Mouse (Mus musculus) intestine, embryonic 15.5 days (tissue): ENCODE results near the gene Vps9d1. TPM values are rescaled to one million over a fixed set of nuclear protein-coding genes. Genes with fewer than 3 reads are reported as not detected.
"Not testable (repeated sequence)": the region's sequence is repeated elsewhere in the genome, so short reads cannot be mapped to it uniquely, and the experiment has no call there.

Experiments used
- ATAC-seq: fragments of 200-750 bp; cut with Nextera tagmentation; 2 replicates; pipeline ENCODE4 v1.8.0; 2017; ENCODE audit warnings: moderate TSS enrichment, moderate library complexity
- H3K27ac ChIP-seq: fragments of 300-500 bp; sonication (generic); 2 replicates; pipeline ENCODE4 v1.5.1; 2015; ENCODE audit warnings: mild to moderate bottlenecking, inconsistent platforms
- H3K27me3 ChIP-seq: fragments of 300-500 bp; sonication (generic); replicated peaks from 2 replicates; pipeline ENCODE4 v1.6.1; 2015; ENCODE audit warnings: inconsistent platforms
- H3K36me3 ChIP-seq: fragments of 300-500 bp; sonication (generic); 2 replicates; pipeline ENCODE4 v1.6.1; 2015; ENCODE audit warnings: inconsistent platforms
- H3K4me1 ChIP-seq: fragments of 300-500 bp; sonication (generic); replicated peaks from 2 replicates; pipeline ENCODE4 v1.6.1; 2015; ENCODE audit warnings: inconsistent platforms
- H3K4me2 ChIP-seq: fragments of 300-500 bp; sonication (generic); replicated peaks from 2 replicates; pipeline ENCODE4 v1.6.1; 2015; ENCODE audit warnings: mild to moderate bottlenecking, inconsistent platforms
- H3K4me3 ChIP-seq: fragments of 300-500 bp; sonication (generic); replicated peaks from 2 replicates; pipeline ENCODE4 v1.5.1; 2015; ENCODE audit warnings: inconsistent platforms
- H3K9ac ChIP-seq: fragments of 300-500 bp; sonication (generic); 2 replicates; pipeline ENCODE4 v1.6.1; 2015; ENCODE audit warnings: inconsistent platforms
- H3K9me3 ChIP-seq: fragments of 300-500 bp; sonication (generic); 2 replicates; pipeline ENCODE4 v1.6.1; 2016; ENCODE audit warnings: inconsistent platforms
- WGBS: fragments of 180-500 bp; shearing (Covaris S2); methylation state at CpG from one replicate; pipeline ENCODE4 v1.1.7; 2015; 5-methylcytosine and 5-hydroxymethylcytosine counted together
- polyA plus RNA-seq: library from polyadenylated mRNA; unstranded; fragments of >200 nt; fragmentation: Nextera tagmentation; extraction: Ambion mirVana; gene quantifications from 2 replicates; pipeline ENCODE4 v1.2.1, GENCODE M21; 2015

The Vps9d1 gene
- polyA plus RNA-seq, 1 experiment from 2014 or later: 15.3 TPM

- H3K4me3 ChIP-seq: no peak overlapping the region
- no peaks in the 10 kb centered on the region for H3K4me1 ChIP-seq
- H3K36me3 ChIP-seq: no peaks in the 10 kb centered on the region
- H3K9ac ChIP-seq: no peak overlapping the region
- no peaks in the 10 kb centered on the region for H3K9me3 ChIP-seq
- no peaks in the 10 kb centered on the region for H3K27me3 ChIP-seq
- no peak for ATAC-seq
- 92% methylated on average over 4 of the region's 4 CpGs for WGBS
- H3K27ac ChIP-seq: no peak overlapping the region
- H3K4me2 ChIP-seq: no peak overlapping the region
Observed at GRCm38 (mm10) chr8:123279828-123280227, 25.7 kb upstream of the Vps9d1 start.

- no peak overlapping the region for H3K27ac ChIP-seq
- no peaks in the 10 kb centered on the region for H3K27me3 ChIP-seq
- H3K9me3 ChIP-seq: no peaks in the 10 kb centered on the region
- no peak overlapping the region for H3K9ac ChIP-seq
- ATAC-seq: no peak
- no peaks in the 10 kb centered on the region for H3K36me3 ChIP-seq
- H3K4me3 ChIP-seq: no peak overlapping the region
- no peaks in the 10 kb centered on the region for H3K4me1 ChIP-seq
- 56% methylated on average over 7 of the region's 7 CpGs for WGBS
- H3K4me2 ChIP-seq: no peak overlapping the region
Observed at GRCm38 (mm10) chr8:123278445-123278844, 24.3 kb upstream of the Vps9d1 start.

- peaks cover 3% of the 10 kb centered on the region; the same call in 1 of the 2 replicates for H3K36me3 ChIP-seq
- no peaks in the 10 kb centered on the region for H3K4me1 ChIP-seq
- H3K4me3 ChIP-seq: no peak overlapping the region
- no peak for ATAC-seq
- no peak overlapping the region for H3K4me2 ChIP-seq
- H3K9ac ChIP-seq: no peak overlapping the region
- no peaks in the 10 kb centered on the region for H3K9me3 ChIP-seq
- H3K27me3 ChIP-seq: no peaks in the 10 kb centered on the region
- H3K27ac ChIP-seq: no peak overlapping the region
- 94% methylated on average over 12 of the region's 12 CpGs for WGBS
Observed at GRCm38 (mm10) chr8:123275096-123275495, 20.9 kb upstream of the Vps9d1 start.

- H3K27ac ChIP-seq: no peak overlapping the region
- no peak overlapping the region for H3K4me2 ChIP-seq
- no peaks in the 10 kb centered on the region for H3K27me3 ChIP-seq
- no peak overlapping the region for H3K4me3 ChIP-seq
- peaks cover 3% of the 10 kb centered on the region; the same call in 1 of the 2 replicates for H3K36me3 ChIP-seq
- H3K4me1 ChIP-seq: no peaks in the 10 kb centered on the region
- H3K9ac ChIP-seq: no peak overlapping the region
- 85% methylated on average over 5 of the region's 5 CpGs for WGBS
- no peaks in the 10 kb centered on the region for H3K9me3 ChIP-seq
- ATAC-seq: no peak
Observed at GRCm38 (mm10) chr8:123274447-123274846, 20.3 kb upstream of the Vps9d1 start.

GRCm38 (mm10) chr8:123271901-123272300 is 17.8 kb upstream of the Vps9d1 start:
- H3K4me3 ChIP-seq: no peak overlapping the region
- H3K36me3 ChIP-seq: peaks cover 24% of the 10 kb centered on the region
- H3K27me3 ChIP-seq: no peaks in the 10 kb centered on the region
- 0 out of 2 replicates have a peak, but pooled peaks have one; percentile 36 for ATAC-seq
- H3K4me1 ChIP-seq: no peaks in the 10 kb centered on the region
- 57% methylated on average over 4 of the region's 4 CpGs for WGBS
- no peak overlapping the region for H3K27ac ChIP-seq
- no peaks in the 10 kb centered on the region for H3K9me3 ChIP-seq
- no peak overlapping the region for H3K4me2 ChIP-seq
- H3K9ac ChIP-seq: no peak overlapping the region

- no peak for ATAC-seq
- Histone ChIP-seq H3K4me3 (no peak overlapping the region), H3K4me1 (no peaks in the 10 kb centered on the region), H3K9ac (no peak overlapping the region), H3K4me2 (no peak overlapping the region), H3K36me3 (peaks cover 31% of the 10 kb centered on the region), H3K27me3 (no peaks in the 10 kb centered on the region), H3K27ac (no peak overlapping the region), H3K9me3 (no peaks in the 10 kb centered on the region)
- 86% methylated on average over 10 of the region's 10 CpGs for WGBS
Observed at GRCm38 (mm10) chr8:123271147-123271546, 17.0 kb upstream of the Vps9d1 start.

- H3K9ac ChIP-seq: no peak overlapping the region
- H3K4me3 ChIP-seq: no peak overlapping the region
- H3K27ac ChIP-seq: no peak overlapping the region
- no peak overlapping the region for H3K4me2 ChIP-seq
- 67% methylated on average over 14 of the region's 14 CpGs for WGBS
- H3K4me1 ChIP-seq: no peaks in the 10 kb centered on the region
- H3K27me3 ChIP-seq: no peaks in the 10 kb centered on the region
- no peaks in the 10 kb centered on the region for H3K9me3 ChIP-seq
- no peak for ATAC-seq
- peaks cover 40% of the 10 kb centered on the region for H3K36me3 ChIP-seq
Observed at GRCm38 (mm10) chr8:123267926-123268656, 13.9 kb upstream of the Vps9d1 start.

- 90% methylated on average over 8 of the region's 8 CpGs for WGBS
- not testable (repeated sequence) for H3K4me2 ChIP-seq, H3K4me3 ChIP-seq, ATAC-seq, H3K27ac ChIP-seq, H3K9ac ChIP-seq, H3K27me3 ChIP-seq, H3K9me3 ChIP-seq
- peaks cover 33% of the 10 kb centered on the region for H3K36me3 ChIP-seq
- peaks cover 15% of the 10 kb centered on the region for H3K4me1 ChIP-seq
Observed at GRCm38 (mm10) chr8:123257593-123257992, 3.4 kb upstream of the Vps9d1 start.

- Histone ChIP-seq H3K9ac (no peak overlapping the region), H3K4me1 (peaks cover 15% of the 10 kb centered on the region), H3K4me2 (no peak overlapping the region), H3K27me3 (no peaks in the 10 kb centered on the region), H3K36me3 (peaks cover 33% of the 10 kb centered on the region), H3K4me3 (no peak overlapping the region), H3K27ac (no peak overlapping the region), H3K9me3 (no peaks in the 10 kb centered on the region)
- no peak for ATAC-seq
- WGBS: 78% methylated on average over 3 of the region's 3 CpGs
Observed at GRCm38 (mm10) chr8:123257114-123257513, 3.0 kb upstream of the Vps9d1 start.

GRCm38 (mm10) chr8:123255170-123255569 is 1.0 kb upstream of the Vps9d1 start:
- no peak for ATAC-seq
- Histone ChIP-seq H3K4me2 (peak overlapping the region; percentile 90), H3K9me3 (no peaks in the 10 kb centered on the region), H3K9ac (peak overlapping the region; percentile 96), H3K36me3 (peaks cover 34% of the 10 kb centered on the region), H3K4me3 (peak overlapping the region; percentile 96), H3K27me3 (no peaks in the 10 kb centered on the region), H3K4me1 (peaks cover 15% of the 10 kb centered on the region), H3K27ac (no peak overlapping the region)
- 71% methylated on average over 6 of the region's 6 CpGs for WGBS

- ATAC-seq: peak; percentile 67
- peak overlapping the region; percentile 96 for H3K9ac ChIP-seq
- under 1% methylated on average over 40 of the region's 40 CpGs for WGBS
- H3K4me3 ChIP-seq: peak overlapping the region; percentile 96
- no peaks in the 10 kb centered on the region for H3K9me3 ChIP-seq
- H3K4me2 ChIP-seq: peak overlapping the region; percentile 90
- peaks cover 25% of the 10 kb centered on the region for H3K36me3 ChIP-seq
- no peaks in the 10 kb centered on the region for H3K27me3 ChIP-seq
- peaks cover 15% of the 10 kb centered on the region for H3K4me1 ChIP-seq
- H3K27ac ChIP-seq: peak overlapping the region; percentile 66
Observed at GRCm38 (mm10) chr8:123253451-123254098, 573 bp downstream of the Vps9d1 start.

GRCm38 (mm10) chr8:123252925-123253324 is 1.2 kb downstream of the Vps9d1 start:
- H3K9ac ChIP-seq: peak overlapping the region; percentile 96; the same call in 1 of the 2 replicates

More at GRCm38 (mm10) chr8:123252925-123253324, 1.2 kb downstream of the Vps9d1 start:
- no peak overlapping the region for H3K27ac ChIP-seq
- H3K9me3 ChIP-seq: no peaks in the 10 kb centered on the region
- H3K4me3 ChIP-seq: peak overlapping the region; percentile 96
- 48% methylated on average over 4 of the region's 4 CpGs for WGBS
- peaks cover 24% of the 10 kb centered on the region for H3K36me3 ChIP-seq
- peak overlapping the region; percentile 90 for H3K4me2 ChIP-seq
- no peaks in the 10 kb centered on the region for H3K27me3 ChIP-seq
- H3K4me1 ChIP-seq: peaks cover 15% of the 10 kb centered on the region
- no peak for ATAC-seq
